Mouse (Mus musculus): ENCODE measurements around the gene Dzip1.

Dzip1 gene

DNA sequence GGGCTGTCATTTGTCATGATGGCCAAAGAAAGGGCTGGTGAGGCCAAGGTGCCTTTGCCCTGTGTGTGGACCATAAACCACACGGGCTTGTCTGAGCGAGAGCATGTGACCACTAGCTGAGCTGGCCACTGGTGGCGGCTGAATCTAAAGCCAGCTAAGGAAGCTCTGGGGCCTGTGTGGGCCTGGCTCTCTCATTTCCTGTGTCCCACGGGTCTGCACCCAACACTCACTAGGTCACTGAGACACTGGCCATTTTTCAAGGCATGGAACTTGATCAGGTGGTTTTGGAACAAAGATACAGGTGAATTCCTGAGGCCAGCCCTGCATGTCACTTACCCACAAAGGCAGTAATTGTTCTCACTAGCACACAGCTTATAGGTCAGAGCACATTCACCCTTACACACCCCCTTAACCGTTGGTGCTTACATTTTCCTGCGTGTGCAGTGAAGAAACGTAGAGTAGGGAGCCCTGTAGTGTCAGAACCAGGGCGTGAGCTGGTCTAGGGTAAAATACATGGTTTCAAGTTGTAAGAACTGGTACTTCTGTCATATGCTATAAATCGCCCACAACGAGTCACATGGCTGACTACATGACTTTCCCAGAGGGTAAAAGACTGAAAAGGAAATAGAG, 50.4 kb downstream of the Dzip1 start:
- in situ Hi-C loops (cut with MboI, MseI) = loop anchor here in 1 of 2 experiments (25.0 kb wide), 1 partner anchor 1962 kb away; no protein-coding TSS in a partner anchor

GRCm38 (mm10) chr14:118874126-118874525, 51.1 kb downstream of the Dzip1 start:
- in situ Hi-C loops (cut with MboI, MseI) = loop anchor here in 1 of 2 experiments (25.0 kb wide), 1 partner anchor 1963 kb away; no protein-coding TSS in a partner anchor

- in situ Hi-C loops (cut with MboI, MseI) = loop anchor here in 1 of 2 experiments (25.0 kb wide), 1 partner anchor 1968 kb away; no protein-coding TSS in a partner anchor
These were observed 55.5 kb downstream of the Dzip1 start for GRCm38 (mm10) chr14:118869712-118870111.

GRCm38 (mm10) chr14:118868102-118868724, 57.0 kb downstream of the Dzip1 start:
- in situ Hi-C loops (cut with MboI, MseI) = loop anchor here in 1 of 2 experiments (25.0 kb wide), 1 partner anchor 1969 kb away; no protein-coding TSS in a partner anchor

DNA sequence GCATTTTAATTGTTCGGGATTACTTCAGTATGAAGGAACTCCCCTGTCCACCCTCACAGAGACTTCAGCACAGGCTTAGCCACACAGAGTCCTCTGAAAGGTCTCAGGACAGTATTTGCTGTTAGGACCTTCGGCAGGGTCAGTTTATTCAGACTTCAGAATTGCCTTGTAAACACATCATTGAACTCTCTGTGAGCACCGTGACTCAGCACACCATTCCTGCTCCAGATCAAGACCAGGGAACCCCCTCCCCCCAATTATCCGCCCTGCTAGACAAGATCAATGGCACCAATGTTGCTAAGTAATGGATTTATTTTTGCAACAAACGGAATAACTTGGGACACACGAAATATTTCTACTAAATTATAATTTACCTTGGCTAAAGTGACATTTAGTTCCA, 57.9 kb downstream of the Dzip1 start:
- in situ Hi-C loops (cut with MboI, MseI) = loop anchor here in 1 of 2 experiments (25.0 kb wide), 1 partner anchor 1970 kb away; no protein-coding TSS in a partner anchor

GRCm38 (mm10) chr14:118866014-118866811, 59.0 kb downstream of the Dzip1 start:
- in situ Hi-C loops (cut with MboI, MseI) = loop anchor here in 1 of 2 experiments (25.0 kb wide), 1 partner anchor 1971 kb away; no protein-coding TSS in a partner anchor

GRCm38 (mm10) chr14:118864905-118865304, 60.4 kb downstream of the Dzip1 start:
- in situ Hi-C loops (cut with MboI, MseI) = loop anchor here in 1 of 2 experiments (25.0 kb wide), 1 partner anchor 1972 kb away; no protein-coding TSS in a partner anchor

DNA sequence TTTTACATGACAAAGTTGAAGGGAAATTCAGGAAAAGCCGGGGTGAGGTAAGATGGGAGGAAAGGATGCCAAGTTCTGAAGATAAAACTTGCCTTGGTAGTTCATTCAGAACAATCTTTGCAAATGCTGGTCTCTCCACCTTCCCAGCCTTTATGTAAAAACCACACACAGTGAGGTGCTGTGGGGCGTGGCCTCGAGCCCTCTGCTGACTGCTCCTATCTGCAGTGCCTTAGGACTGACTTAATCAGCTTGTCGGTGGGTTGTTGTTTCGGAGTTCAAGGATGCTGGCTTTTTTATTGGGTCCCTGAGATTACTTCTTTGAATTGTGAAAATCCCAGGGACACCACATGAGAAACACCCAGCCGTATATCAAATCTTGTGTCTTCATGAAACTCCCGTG, 63.0 kb downstream of the Dzip1 start:
- in situ Hi-C loops (cut with MboI, MseI) = loop anchor here in 1 of 2 experiments (25.0 kb wide), 1 partner anchor 1975 kb away; no protein-coding TSS in a partner anchor

DNA sequence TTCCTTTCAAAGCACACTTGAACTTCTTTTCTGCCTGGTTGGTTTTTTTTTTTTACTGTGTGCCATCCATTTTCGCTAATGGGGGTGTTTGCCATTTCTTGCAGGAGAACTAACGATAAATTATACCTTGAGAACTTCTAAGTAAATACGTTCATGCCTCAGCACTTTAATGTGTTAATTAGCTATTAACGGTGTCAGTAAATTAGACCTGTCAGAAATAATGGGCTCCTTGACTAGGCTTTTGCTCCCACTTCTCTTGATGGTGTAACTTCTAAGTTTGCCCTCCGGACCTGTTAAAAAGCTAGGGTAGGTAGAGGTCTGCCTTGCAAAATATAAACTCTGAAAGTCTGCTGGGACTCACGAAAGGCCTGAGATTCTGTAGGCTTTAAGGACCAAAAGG, 66.9 kb downstream of the Dzip1 start:
- in situ Hi-C loops (cut with MboI, MseI) = loop anchor here in 1 of 2 experiments (25.0 kb wide), 1 partner anchor 1979 kb away; no protein-coding TSS in a partner anchor

GRCm38 (mm10) chr14:118856563-118856962, 68.7 kb downstream of the Dzip1 start:
- in situ Hi-C loops (cut with MboI, MseI) = loop anchor here in 1 of 2 experiments (25.0 kb wide), 1 partner anchor 1981 kb away; no protein-coding TSS in a partner anchor

- in situ Hi-C loops (cut with MboI, MseI) = loop anchor here in 1 of 2 experiments (25.0 kb wide), 1 partner anchor 1982 kb away; no protein-coding TSS in a partner anchor
These were observed 70.0 kb downstream of the Dzip1 start for GRCm38 (mm10) chr14:118855141-118855800.

GRCm38 (mm10) chr14:118854371-118855114, 70.7 kb downstream of the Dzip1 start:
- in situ Hi-C loops (cut with MboI, MseI) = loop anchor here in 1 of 2 experiments (25.0 kb wide), 1 partner anchor 1983 kb away; no protein-coding TSS in a partner anchor

- in situ Hi-C loops (cut with MboI, MseI) = loop anchor here in 1 of 2 experiments (25.0 kb wide), 1 partner anchor 1986 kb away; no protein-coding TSS in a partner anchor
These were observed 73.7 kb downstream of the Dzip1 start for GRCm38 (mm10) chr14:118851496-118852107.

DNA sequence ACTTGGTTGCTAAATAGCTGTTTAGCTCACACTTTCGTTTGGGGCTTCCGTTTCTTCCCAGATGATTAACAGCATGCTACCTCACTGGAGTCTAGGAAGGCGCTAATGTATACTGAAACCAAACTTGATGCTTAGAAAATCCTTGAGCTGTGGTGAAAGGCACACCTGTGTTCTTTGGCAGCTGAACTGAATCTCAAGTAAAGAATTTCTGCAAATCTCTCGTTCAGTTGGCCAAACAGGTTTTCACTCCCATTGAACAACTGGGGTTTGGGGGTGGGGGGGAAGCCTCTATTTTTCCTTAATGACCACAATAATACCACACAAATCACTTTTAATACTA, 74.6 kb downstream of the Dzip1 start:
- in situ Hi-C loops (cut with MboI, MseI) = loop anchor here in 1 of 2 experiments (25.0 kb wide), 1 partner anchor 1987 kb away; no protein-coding TSS in a partner anchor

DNA sequence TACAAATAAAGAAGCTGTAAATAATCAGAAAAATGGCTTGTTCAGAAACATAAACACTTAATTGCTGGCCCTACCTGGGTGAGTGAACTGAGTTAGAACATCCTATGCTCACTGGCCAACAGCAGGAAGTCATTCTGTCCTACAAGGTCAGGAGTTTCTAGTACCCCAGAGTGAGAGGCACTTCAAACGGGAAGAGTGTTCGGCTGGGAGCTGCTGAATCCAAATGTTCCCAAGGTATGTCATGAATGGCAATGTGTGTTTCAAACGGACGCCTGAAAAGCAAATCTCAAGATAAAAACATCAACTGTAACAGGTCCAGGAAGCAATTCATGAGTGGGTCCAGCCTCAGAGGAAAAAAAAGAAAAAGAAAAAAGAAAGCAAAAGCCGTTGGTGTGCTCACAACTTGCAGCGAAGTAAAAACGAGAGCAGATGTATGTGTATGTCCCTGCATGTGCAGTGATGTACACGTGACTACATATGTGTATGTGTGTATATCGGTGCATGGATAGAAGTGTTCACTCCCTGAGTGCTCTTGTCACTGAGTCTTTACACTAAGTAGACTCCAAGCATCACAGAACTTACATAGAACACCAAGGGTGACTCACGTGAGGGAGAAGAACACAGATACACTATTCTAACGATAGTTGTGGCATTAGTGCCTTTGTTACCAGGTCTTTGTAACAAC, 75.1 kb downstream of the Dzip1 start:
- in situ Hi-C loops (cut with MboI, MseI) = loop anchor here in 1 of 2 experiments (25.0 kb wide), 1 partner anchor 1987 kb away; no protein-coding TSS in a partner anchor

DNA sequence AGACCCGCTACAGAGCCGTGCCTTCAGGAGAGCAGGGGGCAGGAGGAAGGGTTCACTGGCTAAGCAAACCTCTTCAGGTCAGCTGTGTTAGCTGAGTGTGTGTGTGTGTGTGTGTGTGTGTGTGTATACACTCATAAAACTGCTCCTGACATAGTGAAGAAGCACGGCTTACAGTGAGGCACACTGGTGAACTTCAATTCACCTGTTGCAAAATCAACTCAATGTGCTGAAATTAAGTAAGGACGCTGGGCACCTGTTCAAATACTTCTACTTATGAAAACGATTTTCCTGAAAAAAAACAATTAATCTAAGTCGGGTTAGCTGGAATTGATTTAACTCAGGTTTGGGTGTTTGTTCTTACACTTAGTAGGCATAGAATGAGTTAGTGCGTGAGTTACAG, 77.1 kb downstream of the Dzip1 start:
- in situ Hi-C loops (cut with MboI, MseI) = no loop called here

DNA sequence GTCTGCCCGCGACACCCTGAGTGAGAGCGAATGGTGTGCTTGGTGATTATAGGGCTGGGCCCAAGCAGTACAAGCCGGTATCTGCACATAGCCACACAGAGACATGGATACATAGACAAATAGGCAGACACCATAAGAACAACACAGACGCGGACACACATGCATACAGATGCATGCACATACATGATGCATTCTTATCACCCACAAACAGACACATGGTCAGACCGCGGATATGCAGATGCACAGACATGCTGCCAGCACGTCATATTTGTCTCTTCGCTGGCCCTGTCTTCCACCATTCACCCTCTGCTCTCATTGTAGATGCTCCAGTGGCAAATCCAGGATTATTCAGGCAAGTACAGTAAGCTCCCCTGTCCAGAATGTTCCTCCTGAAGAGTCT, 78.4 kb downstream of the Dzip1 start:
- in situ Hi-C loops (cut with MboI, MseI) = no loop called here

DNA sequence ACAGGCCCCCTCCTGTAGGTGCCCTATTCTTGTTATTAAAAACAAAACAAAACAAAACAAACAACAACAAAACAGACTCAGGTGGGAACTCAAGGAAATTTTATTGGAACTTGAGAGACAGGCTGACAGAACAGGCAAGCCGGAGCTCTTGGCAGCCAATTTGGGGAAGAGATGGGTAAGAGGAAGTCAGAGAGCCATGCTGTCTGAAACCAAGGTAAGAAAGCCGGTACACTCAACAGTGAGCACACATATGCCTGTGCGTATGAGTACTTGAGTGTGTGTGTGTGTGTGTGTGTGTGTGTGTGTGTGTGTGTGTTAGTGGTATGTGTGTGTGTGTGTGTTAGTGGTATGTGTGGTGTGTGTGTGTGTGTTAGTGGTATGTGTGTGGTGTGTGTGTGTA, 82.9 kb downstream of the Dzip1 start:
- in situ Hi-C loops (cut with MboI, MseI) = no loop called here

DNA sequence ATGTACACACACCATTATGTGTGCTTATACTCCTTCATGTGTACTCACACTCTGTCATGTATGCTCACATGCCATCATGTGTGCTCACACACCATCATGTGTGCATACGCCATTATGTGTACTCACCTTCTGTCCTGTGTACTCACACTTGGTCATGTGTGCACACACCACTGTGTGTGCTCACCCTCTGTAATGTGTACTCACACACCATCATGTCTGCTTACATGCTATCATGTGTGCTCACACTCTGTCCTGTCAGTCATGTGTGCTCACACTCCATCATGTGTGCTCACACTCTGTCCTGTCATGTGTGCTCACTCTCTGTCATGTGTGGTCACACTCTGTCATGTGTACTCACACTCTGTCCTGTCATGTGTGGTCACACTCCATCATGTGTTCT, 85.2 kb downstream of the Dzip1 start:
- in situ Hi-C loops (cut with MboI, MseI) = no loop called here
